Mouse (Mus musculus): ENCODE measurements around the gene Plekhm3. TPM values are rescaled to one million over a fixed set of nuclear protein-coding genes. Genes with fewer than 3 reads are reported as not detected.

The Plekhm3 gene
- polyA plus RNA-seq, 1 experiment = 4.1 TPM

DNA sequence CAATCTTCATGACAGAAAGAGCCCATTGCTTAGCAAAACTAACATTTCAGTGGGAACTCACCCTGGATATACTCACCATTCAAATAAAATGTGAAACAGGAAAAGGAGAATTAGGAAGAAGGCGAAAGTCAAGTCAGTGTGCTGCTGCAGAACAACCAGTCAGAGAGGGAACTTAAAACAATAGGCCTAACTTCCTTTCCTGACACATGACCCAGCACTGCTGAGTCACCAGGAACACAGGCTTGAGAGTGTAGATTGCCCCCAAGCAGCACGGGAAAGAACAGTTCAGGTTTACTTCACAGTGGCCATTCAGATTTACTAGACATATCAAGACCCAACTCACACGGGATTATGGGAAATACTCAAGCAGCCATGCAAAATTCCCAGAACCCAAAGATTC is 80.3 kb downstream of the Plekhm3 start:
- DNase-seq (ENCODE audit: low spot score) = no peak

DNA sequence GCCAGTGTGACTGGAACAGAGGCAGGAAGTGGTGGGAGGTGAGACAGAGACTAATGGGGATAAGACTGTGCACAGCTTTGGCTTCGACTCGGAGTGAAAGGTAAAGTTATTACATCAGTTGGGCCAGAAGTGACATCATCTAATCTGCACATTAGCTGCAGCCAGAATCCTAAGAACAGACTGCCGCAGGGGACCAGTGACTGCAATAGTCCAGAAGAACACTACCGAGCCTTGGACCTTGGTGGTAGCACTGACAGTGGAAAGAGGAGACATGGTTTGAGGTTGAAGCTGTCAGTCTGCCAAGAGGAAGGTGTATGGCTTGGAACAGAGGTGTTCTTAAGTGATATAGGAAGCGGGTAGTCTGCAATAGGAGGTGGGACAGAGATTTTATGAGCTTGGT is 80.9 kb downstream of the Plekhm3 start:
- DNase-seq (ENCODE audit: low spot score) = no peak

GRCm38 (mm10) chr1:64875156-64875555 is 81.5 kb downstream of the Plekhm3 start:
- no peak for DNase-seq (ENCODE audit: low spot score)

DNA sequence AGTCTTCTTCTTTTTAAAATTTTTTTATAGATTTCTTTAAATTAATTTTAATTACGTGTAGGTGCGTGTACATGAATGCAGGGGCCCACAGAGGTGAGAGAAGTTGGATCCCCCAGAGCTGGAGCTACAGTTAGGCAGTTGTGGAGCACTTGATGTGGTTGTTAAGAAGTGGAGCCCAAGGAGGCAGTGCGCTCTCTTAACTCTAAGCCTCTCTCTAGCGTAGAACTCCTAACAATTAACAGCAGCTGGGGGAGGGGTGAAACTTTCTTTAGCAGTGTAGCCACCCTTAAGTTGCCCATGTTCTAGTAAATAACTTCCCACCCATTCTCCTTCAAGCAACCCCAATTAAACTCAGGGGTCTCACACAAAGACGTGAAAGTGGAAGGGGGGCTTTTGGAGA is 84.7 kb downstream of the Plekhm3 start:
- DNase-seq (ENCODE audit: low spot score) = no peak

DNA sequence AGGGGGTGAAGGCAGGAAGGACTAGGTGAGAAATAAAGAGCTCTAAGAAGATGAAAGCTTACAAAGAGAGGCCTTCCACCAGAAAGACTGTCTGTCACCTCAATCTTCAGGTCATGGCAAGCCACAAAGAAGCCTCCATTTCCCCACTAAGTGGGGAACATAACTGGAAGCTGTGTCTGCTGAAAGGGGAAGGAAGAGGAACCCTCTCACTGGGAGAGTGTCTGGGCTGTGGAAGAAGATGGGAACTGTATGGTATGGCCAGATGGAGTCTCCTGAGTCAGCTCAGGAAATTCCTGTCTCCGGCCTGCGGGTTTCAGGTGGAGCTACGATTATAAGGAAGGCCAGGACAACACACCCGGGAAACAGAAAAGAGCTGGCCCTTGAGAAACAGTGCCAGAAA is 88.9 kb downstream of the Plekhm3 start:
- no peak for DNase-seq (ENCODE audit: low spot score)

DNA sequence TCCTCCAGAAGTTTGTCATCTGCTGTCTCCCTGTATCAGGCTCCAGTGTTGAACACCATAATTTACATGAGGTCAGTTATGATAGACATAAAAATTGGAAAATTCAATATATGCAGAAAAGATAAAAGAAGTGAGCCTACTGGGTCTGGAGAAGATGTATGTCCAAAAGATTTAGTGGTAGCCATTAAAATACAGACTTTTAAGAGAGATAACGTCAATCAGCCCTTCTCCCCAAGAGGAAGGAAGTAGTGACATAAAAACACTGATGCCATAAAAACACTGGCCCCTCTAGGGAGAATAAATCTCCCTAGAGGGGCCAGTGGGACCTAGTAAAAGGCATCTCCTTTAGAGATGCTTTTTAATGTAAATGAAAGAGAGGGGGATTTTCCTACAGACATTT is 90.5 kb downstream of the Plekhm3 start:
- no peak for DNase-seq (ENCODE audit: low spot score)

GRCm38 (mm10) chr1:64860235-64860920 is 96.2 kb downstream of the Plekhm3 start:
- DNase-seq (ENCODE audit: low spot score) = no peak

DNA sequence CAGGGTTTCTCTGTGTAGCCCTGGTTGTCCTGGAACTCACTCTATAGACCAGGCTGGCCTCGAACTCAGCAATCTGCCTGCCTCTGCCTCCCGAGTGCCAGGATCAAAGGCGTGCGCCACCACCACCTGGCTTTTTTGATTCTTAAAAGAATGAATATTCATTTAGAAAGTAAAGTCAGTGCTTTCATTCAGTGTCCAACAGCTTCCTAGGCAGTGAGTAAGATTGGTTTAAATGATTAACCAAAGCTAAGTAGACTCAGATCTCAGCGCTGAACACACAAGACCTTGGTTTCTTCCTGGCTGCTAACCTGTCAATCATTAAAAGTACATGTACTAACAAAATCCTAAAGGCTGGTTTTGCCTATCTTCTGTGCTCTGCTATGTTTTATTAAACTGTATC is 96.8 kb downstream of the Plekhm3 start:
- DNase-seq (ENCODE audit: low spot score) = no peak

GRCm38 (mm10) chr1:64854835-64855234 is 101.8 kb downstream of the Plekhm3 start:
- DNase-seq (ENCODE audit: low spot score) = no peak

- DNase-seq (ENCODE audit: low spot score) = no peak
Observed at GRCm38 (mm10) chr1:64853738-64854730, 102.6 kb downstream of the Plekhm3 start.

- no peak for DNase-seq (ENCODE audit: low spot score)
Observed at GRCm38 (mm10) chr1:64853244-64853643, 103.4 kb downstream of the Plekhm3 start.

GRCm38 (mm10) chr1:64852272-64852671 is 104.4 kb downstream of the Plekhm3 start:
- no peak for DNase-seq (ENCODE audit: low spot score)

DNA sequence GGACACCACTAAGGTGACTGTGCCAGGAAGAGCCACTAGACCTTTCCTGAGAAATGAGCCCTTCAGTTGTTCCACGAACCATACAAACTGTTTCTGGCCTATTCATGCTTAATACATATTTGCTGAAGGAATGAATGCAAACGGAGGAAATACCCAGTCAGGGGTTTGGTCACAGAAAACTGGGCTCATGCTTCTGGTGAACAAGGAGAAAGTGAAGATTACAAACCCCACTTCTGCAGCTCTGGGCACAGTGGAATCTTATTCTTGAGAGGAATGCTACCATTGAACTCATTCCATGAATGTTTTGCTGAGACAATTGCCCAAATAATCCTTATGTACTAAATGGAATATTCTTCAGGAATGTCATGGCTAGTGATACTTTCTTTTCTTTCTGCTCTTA is 106.3 kb downstream of the Plekhm3 start:
- no peak for DNase-seq (ENCODE audit: low spot score)

- no peak for DNase-seq (ENCODE audit: low spot score)
Observed at GRCm38 (mm10) chr1:64848996-64849395, 107.6 kb downstream of the Plekhm3 start.

GRCm38 (mm10) chr1:64848081-64848480 is 108.5 kb downstream of the Plekhm3 start:
- no peak for DNase-seq (ENCODE audit: low spot score)

DNA sequence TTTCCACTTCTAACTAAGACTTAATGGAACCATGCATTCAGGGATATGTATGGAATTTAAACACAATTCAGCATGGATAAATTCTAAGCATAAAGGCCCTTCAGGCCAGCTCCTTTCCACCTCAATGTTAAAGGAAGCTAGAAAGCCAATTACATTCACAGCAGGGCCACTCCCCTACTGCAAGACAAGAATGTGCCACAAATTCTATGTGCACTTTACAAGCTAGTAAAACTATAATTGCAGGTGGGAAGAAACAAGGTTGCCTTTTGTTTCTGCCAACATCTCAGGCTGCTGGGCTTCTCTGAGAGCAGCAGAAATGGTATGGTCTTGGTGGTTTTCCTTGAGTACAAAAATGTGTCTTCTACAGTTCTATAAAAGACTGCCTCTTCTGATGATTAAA is 109.1 kb downstream of the Plekhm3 start:
- no peak for DNase-seq (ENCODE audit: low spot score)

DNA sequence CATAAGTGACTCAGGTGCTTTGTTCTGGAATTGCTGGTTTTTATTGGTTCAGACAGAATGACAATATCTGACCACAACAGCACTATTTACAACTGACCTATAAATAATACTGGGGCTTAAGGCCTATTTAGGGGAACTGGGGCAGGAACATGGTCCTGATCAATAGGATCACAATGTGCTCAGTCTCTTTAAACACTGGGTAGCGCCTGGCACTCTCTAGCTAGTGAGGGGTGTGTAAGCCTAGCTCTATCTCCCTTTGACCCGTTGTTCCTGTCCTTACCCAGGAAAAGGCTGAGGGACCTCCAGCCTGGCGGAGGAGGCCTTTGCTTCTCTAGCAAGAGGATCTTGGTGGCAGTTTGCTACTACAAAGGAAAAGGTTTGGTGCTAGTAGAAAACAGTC is 111.6 kb downstream of the Plekhm3 start:
- no peak for DNase-seq (ENCODE audit: low spot score)

- DNase-seq (ENCODE audit: low spot score) = no peak
Observed at GRCm38 (mm10) chr1:64843900-64844616, 112.6 kb downstream of the Plekhm3 start.

- no peak for DNase-seq (ENCODE audit: low spot score)
Observed at GRCm38 (mm10) chr1:64840930-64841329, 115.7 kb downstream of the Plekhm3 start.

DNA sequence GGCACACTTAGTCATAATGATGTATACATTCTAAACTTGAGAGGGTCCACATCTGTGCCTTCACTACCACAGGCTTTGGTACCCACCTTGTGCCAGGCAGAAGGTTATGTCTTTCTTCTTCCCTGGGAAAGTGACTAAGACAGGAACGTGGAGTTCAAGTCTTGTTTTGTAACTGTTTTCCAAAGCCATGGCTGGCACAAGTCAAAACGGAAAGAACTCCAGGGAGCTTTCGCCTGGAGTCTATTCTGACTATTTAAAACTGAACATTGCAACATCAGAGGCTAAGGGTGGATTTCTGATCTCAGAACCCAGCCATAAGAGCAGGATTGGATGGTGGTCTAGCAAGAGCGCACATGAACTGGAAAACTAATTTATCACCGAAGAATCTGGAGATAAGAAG is 120.0 kb downstream of the Plekhm3 start:
- no peak for DNase-seq (ENCODE audit: low spot score)

DNA sequence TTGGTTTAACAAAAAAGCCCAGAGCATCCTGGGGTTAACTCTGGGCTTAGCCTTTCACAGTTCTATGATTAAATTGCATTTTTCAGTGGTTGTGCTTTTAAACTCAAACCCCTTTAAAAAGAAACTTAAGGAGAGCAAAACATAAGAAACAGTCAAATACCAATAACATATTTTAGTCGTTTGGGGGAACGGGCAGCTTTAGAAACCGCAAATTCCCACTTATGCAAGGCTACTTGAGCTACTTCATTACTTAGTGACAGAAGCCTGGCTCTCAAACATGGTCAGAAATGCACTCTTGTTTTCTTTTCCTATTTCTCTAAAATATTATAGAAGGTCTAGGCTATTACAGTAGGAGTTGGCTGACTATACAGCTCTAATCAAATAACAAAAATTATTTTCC is 120.5 kb downstream of the Plekhm3 start:
- no peak for DNase-seq (ENCODE audit: low spot score)

DNA sequence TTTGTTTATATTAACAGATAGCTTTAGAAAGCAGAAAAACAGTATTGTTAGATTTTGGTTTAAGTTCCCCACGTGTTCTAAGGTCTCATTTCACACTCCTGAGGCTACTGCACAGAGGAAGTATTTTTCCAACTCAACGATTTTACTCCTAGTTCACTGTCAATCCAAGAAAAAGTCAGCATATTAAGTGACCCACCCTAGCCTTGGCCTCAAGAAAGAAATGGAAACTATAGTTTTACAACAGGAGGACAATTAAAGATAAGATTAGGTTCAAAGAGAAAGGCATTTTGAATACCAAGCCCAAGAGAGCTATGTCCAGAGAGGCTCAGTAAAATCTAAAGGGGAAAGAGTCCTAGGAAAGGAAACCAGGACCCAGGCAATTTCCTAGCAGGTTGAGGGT is 125.1 kb downstream of the Plekhm3 start:
- DNase-seq (ENCODE audit: low spot score) = no peak

Measured in urinary bladder, adult 2 months (tissue).